Mouse (Mus musculus): Measurements from ENCODE around the gene Kdm5a. TPM values are rescaled to one million over a fixed set of nuclear protein-coding genes. Genes with fewer than 3 reads are reported as not detected.
A peak's percentile ranks its signal among the peaks of the same experiment; 100 is the strongest.

Gene Kdm5a
- polyA plus RNA-seq, 1 experiment from 2014 or later: 38.9 TPM

DNA sequence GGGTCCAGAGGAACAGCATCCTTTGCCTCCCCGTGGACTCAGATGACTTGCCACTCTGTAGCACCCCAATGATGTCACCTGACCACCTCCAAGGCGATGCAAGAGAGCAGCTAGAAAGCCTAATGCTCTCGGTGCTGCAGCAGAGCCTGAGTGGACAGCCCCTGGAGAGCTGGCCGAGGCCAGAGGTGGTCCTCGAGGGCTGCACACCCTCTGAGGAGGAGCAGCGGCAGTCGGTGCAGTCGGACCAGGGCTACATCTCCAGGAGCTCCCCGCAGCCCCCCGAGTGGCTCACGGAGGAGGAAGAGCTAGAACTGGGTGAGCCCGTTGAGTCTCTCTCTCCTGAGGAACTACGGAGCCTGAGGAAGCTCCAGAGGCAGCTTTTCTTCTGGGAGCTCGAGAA lies 118.1 kb downstream of the Kdm5a start:
- H3K4me2 ChIP-seq: no peak overlapping the region
- no peaks in the 10 kb centered on the region for H3K9me3 ChIP-seq
- no peak for ATAC-seq (replicated peaks)
- H3K4me3 ChIP-seq: no peak overlapping the region
- no peak overlapping the region for H3K9ac ChIP-seq
- WGBS: 89% methylated on average over 14 of the region's 14 CpGs
- no peaks in the 10 kb centered on the region for H3K36me3 ChIP-seq (replicated peaks)
- H3K4me1 ChIP-seq: no peaks in the 10 kb centered on the region
- no peaks in the 10 kb centered on the region for H3K27me3 ChIP-seq (replicated peaks)
- no peak overlapping the region for H3K27ac ChIP-seq

DNA sequence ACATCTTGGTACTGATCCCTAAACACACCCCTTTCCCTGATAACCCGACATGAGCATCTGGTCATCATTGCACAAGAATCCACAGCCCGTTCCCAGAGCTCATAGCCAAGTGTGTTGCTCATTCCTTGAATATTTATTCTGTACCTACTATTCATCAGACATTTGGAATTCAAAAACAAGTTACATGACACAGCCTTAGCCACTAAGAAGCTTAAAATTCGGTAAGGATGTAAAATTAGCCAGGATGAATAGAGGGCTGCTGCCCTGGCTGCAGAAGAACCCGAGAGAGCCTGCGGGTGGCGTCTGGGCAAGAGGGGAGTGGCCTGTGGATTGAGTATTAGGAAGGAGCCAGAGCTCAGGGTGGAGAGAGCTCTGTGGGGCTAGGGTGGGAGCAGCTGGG lies 118.8 kb downstream of the Kdm5a start:
- no peaks in the 10 kb centered on the region for H3K36me3 ChIP-seq (replicated peaks)
- H3K27me3 ChIP-seq (replicated peaks): no peaks in the 10 kb centered on the region
- H3K9ac ChIP-seq: no peak overlapping the region
- 37% methylated on average over 6 of the region's 6 CpGs for WGBS
- no peaks in the 10 kb centered on the region for H3K4me1 ChIP-seq
- H3K27ac ChIP-seq: no peak overlapping the region
- no peak overlapping the region for H3K4me3 ChIP-seq
- no peak for ATAC-seq (replicated peaks)
- no peaks in the 10 kb centered on the region for H3K9me3 ChIP-seq
- H3K4me2 ChIP-seq: no peak overlapping the region

DNA sequence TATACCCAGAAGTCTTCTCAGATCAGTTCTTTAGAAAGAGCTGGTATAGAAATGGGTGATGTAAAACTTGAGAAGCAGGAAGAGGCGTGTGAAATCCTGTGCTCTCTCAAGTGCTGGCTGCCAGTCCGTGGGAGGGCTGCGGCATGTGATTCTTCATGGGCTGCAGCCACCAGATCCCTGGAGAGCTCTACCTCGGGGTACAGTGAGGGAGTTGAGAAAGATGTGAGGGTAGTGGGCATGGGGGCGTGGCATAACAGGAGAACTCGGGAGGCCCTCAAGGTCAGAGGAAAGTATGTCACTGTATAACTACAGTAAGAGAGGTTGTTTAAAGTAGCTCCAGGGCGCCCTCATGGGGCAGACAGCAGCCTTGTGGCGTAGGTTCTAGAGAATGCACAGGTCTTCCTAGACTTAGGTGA lies 119.3 kb downstream of the Kdm5a start:
- Histone ChIP-seq H3K27me3 (replicated peaks) (no peaks in the 10 kb centered on the region), H3K27ac (no peak overlapping the region), H3K4me1 (no peaks in the 10 kb centered on the region), H3K36me3 (replicated peaks) (no peaks in the 10 kb centered on the region), H3K9me3 (no peaks in the 10 kb centered on the region), H3K4me2 (no peak overlapping the region), H3K9ac (no peak overlapping the region), H3K4me3 (no peak overlapping the region)
- 44% methylated on average over 8 of the region's 8 CpGs for WGBS
- ATAC-seq (replicated peaks): no peak

DNA sequence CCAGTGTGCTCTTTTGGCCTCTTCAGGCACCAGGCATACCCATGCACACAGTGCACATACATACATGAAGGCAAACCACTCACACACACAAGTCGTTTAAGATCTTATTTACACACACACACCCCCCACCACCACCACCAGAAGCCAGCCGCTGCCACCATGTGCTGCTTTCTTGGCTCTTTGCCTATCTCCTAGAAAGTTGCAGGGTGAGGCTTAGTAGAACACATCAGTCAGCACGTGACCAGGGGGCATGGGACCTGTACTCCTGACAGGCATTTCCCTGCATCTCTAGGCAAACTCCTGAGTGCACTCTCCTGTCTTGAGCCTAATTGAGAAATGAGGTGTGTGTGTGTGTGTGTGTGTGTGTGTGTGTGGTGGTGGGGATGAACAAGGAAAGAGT lies 121.1 kb downstream of the Kdm5a start:
- Histone ChIP-seq H3K9ac (no peak overlapping the region), H3K27ac (no peak overlapping the region), H3K27me3 (replicated peaks) (no peaks in the 10 kb centered on the region), H3K4me1 (peaks cover 11% of the 10 kb centered on the region), H3K4me3 (no peak overlapping the region), H3K9me3 (no peaks in the 10 kb centered on the region), H3K4me2 (no peak overlapping the region), H3K36me3 (replicated peaks) (no peaks in the 10 kb centered on the region)
- no peak for ATAC-seq (replicated peaks)
- WGBS: 83% methylated on average over 3 of the region's 3 CpGs

DNA sequence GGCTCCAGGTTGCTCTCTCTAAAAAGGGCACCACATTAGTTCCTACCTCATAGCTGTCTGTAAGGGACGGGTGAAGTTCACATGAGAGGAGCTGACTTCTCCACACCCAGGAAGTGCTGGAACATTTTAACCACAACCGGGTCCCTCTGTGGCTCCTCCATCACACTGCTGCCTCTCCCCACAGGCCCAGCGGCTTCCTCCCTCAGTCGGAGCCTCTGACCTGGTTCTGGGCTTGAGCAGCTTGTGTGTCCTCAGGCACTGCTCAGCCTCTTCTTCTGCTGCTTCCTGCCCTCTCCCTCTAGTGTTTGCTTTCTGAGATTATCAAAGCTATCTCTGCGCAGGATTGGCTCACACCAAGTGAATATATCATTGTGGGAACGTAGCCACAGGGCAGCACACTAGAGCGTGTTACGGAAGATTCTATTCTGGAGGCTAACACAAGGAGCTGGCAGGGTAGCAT lies 122.2 kb downstream of the Kdm5a start:
- peaks cover 22% of the 10 kb centered on the region for H3K4me1 ChIP-seq
- WGBS: 61% methylated on average over 8 of the region's 8 CpGs
- ATAC-seq (replicated peaks): no peak

DNA sequence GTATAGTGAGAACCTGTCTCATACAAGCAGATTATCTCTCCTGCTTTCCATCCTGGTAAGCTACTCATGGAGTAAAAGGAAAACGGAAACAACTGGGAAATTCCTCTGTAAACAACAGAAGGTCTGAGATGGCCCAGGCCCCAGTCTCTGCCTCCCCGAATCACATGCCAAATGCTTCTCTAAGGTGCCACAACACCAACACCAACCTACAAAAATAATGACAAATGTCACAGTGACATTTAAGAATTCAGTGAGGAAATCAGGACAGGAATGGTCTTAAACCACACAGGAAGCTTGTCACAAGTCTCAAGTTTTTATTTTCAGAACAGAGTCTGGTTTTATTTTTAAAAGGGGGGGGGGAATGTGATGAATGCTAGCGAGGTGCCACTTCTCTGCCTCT lies 124.7 kb downstream of the Kdm5a start:
- Histone ChIP-seq H3K4me2 (no peak overlapping the region), H3K27me3 (replicated peaks) (no peaks in the 10 kb centered on the region), H3K4me3 (no peak overlapping the region), H3K36me3 (replicated peaks) (no peaks in the 10 kb centered on the region), H3K9ac (no peak overlapping the region), H3K27ac (no peak overlapping the region), H3K9me3 (no peaks in the 10 kb centered on the region), H3K4me1 (peaks cover 41% of the 10 kb centered on the region)
- no peak for ATAC-seq (replicated peaks)
- 75% methylated on average over 3 of the region's 3 CpGs for WGBS

More for the DNA sequence above, 122.2 kb downstream of the Kdm5a start:
- Histone ChIP-seq H3K36me3 (replicated peaks) (no peaks in the 10 kb centered on the region), H3K4me3 (no peak overlapping the region), H3K9ac (no peak overlapping the region), H3K9me3 (no peaks in the 10 kb centered on the region), H3K27ac (no peak overlapping the region), H3K27me3 (replicated peaks) (no peaks in the 10 kb centered on the region), H3K4me2 (no peak overlapping the region)

DNA sequence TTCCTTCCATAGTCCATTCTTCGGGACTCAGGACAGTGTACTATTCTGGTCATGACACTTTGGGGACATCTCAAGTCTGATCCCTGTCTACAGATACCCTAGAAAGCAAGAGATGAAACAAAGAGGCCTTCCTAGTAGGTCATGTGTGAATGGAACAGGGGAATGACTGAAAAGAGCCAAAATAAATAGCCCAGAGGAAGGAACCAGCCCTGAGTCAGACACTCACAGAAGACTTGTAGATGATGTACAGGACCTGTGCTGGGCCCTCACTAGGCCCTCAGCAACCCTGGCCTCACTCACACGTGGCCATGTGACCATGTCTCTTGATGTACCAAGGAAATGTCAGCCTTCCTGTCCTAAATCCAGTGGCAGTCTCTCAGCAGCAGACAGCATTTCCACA lies 125.5 kb downstream of the Kdm5a start:
- WGBS: 62% methylated on average over 2 of the region's 2 CpGs
- Histone ChIP-seq H3K27me3 (replicated peaks) (no peaks in the 10 kb centered on the region), H3K9ac (no peak overlapping the region), H3K36me3 (replicated peaks) (no peaks in the 10 kb centered on the region), H3K4me1 (peaks cover 46% of the 10 kb centered on the region), H3K4me3 (no peak overlapping the region), H3K9me3 (no peaks in the 10 kb centered on the region), H3K4me2 (peak overlapping the region; percentile 79), H3K27ac (no peak overlapping the region)
- ATAC-seq (replicated peaks): no peak

DNA sequence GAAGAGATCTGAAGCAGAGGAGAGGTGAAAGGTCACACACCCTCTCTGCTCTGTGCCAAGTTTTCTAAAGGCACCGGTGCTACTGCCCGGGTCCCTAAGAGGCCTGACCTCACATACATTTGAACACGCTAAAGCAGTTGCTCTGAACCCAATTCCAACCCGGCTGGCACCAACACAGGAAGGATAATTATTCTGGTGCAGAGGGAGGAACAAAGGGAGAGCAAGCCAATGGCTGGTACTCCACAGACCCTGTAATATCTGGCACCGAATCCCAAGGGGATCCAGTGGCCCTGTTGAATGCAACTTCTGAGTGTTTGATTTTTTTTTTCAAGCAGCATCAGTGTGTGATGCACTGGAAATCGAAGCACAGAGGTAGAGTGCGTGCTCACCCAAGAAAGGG lies 127.1 kb downstream of the Kdm5a start:
- 35% methylated on average over 7 of the region's 7 CpGs for WGBS
- no peak overlapping the region for H3K27ac ChIP-seq
- peaks cover 49% of the 10 kb centered on the region for H3K4me1 ChIP-seq
- H3K9ac ChIP-seq: no peak overlapping the region
- H3K4me2 ChIP-seq: peak overlapping the region; percentile 79
- H3K27me3 ChIP-seq (replicated peaks): no peaks in the 10 kb centered on the region
- no peak for ATAC-seq (replicated peaks)
- no peaks in the 10 kb centered on the region for H3K9me3 ChIP-seq
- peak overlapping the region; percentile 87 for H3K4me3 ChIP-seq
- no peaks in the 10 kb centered on the region for H3K36me3 ChIP-seq (replicated peaks)

DNA sequence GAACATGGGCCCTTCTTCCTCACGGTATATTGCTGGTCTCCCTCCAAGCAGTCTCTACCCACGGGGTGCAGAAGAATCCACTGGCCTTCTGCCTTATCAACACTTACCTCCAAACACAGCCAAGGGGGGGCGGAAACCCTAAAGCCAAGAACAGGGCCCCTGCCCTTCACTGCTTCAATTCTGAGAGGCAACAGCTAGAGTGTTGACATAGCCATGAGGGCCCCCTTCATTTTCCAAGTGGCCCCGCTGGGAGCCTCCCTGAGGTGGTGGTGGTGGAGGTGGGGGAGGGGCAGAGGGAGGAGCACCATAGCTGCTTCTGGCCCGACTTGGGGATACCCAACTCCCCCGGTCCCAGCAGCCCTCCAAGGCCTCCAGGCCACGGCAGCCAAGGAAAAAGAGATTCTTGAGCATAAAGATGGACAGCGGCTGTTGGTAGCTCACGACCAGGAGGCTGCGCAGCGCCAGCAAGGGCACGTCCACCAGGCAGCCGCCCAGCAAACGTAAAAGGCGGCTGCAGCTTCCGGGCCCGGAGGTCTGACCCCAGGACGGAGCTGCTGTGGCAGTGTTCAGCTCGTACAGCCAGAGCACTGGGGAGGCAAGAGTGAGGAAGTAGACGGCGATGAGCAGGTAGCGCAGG lies 128.1 kb downstream of the Kdm5a start:
- H3K27ac ChIP-seq: 0 out of 2 replicates have a peak overlapping the region, but pooled peaks have one; percentile 97

DNA sequence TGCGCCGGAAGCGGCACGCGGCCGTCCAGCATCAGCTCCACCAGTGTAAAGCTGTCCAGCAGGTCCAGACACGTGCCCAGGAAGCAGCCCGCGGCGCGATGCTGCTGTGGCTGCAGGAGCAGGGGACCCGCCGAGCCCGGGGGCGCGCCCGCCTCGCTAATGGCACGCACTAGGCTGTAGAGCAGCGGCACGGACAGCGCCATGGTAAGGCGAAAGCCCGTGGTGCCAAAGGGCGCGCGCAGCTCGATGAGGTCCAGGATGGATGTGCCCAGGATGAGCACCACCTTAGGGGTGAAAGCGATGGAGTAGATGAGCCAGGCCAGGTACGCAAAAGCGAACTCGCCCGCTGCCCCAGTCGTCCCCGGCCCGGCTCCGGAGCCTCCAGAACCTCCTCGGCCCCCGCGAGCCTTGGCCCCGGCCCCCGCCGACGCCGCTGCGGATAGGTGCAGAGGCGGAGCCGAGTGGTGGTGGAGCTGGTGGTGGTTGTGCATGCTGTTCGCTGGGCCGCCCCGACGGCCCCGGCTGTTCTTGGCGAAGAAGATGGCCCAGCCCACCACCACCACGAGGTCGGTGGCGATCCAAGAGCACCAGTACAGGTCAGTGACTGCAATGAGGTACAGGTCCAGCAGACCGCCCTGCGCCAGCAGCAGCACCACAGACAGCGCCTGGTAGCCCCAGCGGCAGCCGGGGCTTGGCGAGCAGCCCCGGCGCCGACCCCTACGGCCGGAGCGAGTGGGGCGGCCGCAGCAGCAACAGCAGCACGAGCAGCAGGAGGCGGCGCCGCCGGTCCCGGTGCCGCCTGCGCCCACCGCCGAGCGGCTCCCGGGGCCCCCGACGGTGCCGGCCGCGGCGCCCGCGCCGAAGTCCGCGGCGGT lies 128.8 kb downstream of the Kdm5a start:
- H3K9ac ChIP-seq: peak overlapping the region; percentile 91
- peaks cover 49% of the 10 kb centered on the region for H3K4me1 ChIP-seq
- H3K4me2 ChIP-seq: peak overlapping the region; percentile 79
- no peaks in the 10 kb centered on the region for H3K36me3 ChIP-seq (replicated peaks)
- peak; percentile 28 for ATAC-seq (replicated peaks)
- under 1% methylated on average over 87 of the region's 95 CpGs for WGBS
- H3K27me3 ChIP-seq (replicated peaks): no peaks in the 10 kb centered on the region
- no peaks in the 10 kb centered on the region for H3K9me3 ChIP-seq
- peak overlapping the region; percentile 97 for H3K27ac ChIP-seq
- peak overlapping the region; percentile 87 for H3K4me3 ChIP-seq

More for the DNA sequence above, 128.1 kb downstream of the Kdm5a start:
- no peaks in the 10 kb centered on the region for H3K27me3 ChIP-seq (replicated peaks)
- 11% methylated on average over 22 of the region's 22 CpGs for WGBS
- H3K4me2 ChIP-seq: peak overlapping the region; percentile 79
- H3K9ac ChIP-seq: peak overlapping the region; percentile 91
- ATAC-seq (replicated peaks): no peak
- peak overlapping the region; percentile 87 for H3K4me3 ChIP-seq
- no peaks in the 10 kb centered on the region for H3K9me3 ChIP-seq
- peaks cover 49% of the 10 kb centered on the region for H3K4me1 ChIP-seq
- H3K36me3 ChIP-seq (replicated peaks): no peaks in the 10 kb centered on the region

DNA sequence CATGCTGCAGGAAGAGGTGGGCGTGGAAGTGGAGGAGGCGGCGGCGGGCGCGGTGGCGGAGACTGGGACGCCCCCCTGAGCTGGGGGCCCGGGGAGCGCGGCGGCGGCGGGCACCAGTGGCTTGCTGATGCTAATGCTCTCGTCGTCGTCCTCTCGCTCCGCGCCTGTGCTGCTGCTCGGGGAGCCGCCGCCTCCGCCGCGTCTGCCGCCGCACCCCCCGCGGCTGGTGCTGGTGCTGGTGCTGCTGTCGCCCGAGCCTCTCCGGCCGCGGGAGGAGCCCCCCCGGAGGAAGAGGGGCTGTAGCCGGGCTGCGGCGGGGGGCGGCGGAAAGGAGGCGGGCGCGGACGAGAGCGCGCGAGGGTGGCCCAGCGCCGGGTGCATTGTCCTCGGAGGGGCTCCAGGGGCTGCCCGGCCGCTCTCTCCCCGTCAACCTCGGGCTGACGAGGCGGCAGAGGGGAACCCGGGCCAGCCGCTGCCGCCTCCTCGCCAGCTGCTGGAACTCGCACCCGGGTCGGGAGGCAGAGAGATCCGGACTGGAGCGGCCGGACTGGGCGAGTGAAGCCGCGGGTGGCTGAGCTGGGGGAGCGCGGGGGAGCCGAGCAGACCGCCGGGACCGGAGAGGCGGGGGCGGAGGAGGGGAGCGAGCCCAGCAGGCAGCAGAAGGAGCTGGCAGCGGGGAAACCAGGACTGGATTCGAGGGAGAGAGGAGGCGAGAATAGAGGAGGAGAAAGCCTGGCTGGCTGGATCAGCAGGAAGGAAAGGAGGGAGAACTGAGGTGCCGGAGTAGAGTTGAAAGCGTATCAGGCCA lies 129.7 kb downstream of the Kdm5a start, which contains the start of gene Tmem121b:
TSS of gene Tmem121b (minus strand) at position 434 of the 808 bp plus-strand sequence.
- no peaks in the 10 kb centered on the region for H3K36me3 ChIP-seq (replicated peaks)
- H3K27me3 ChIP-seq (replicated peaks): no peaks in the 10 kb centered on the region
- no peaks in the 10 kb centered on the region for H3K9me3 ChIP-seq
- H3K27ac ChIP-seq: peak within 1 kb of the TSS; percentile 97
- WGBS: under 1% methylated on average over 63 of the region's 84 CpGs
- peak within 1 kb of the TSS; percentile 87 for H3K4me3 ChIP-seq
- peak within 1 kb of the TSS; percentile 79 for H3K4me2 ChIP-seq
- H3K9ac ChIP-seq: peak within 1 kb of the TSS; percentile 91
- peaks cover 49% of the 10 kb centered on the region for H3K4me1 ChIP-seq
- peak; percentile 88 for ATAC-seq (replicated peaks)
